15 mouse cellular contexts compared by ENCODE assay signal in genomic region chr10:75165825-75166481, GRCm38 (mm10). TPM values are rescaled to one million over a fixed set of nuclear protein-coding genes. Genes with fewer than 3 reads are reported as not detected.
DNase-seq lines count a peak whose midpoint lies in the region; ATAC-seq and TF ChIP-seq lines count a peak whose summit lies in the region.
"Had no signal": no experiment of that assay in that cellular context is flagged by ENCODE, and none has a peak within 500 bp of the region (broad histone marks: within the 10 kb centered on the region; RNA-seq: fewer than 3 reads in every experiment).

No protein-coding gene starts in this region.

- intact Hi-C loops in heart, adult 2 months (cut with DNase I): no loop called here

- DNase-seq in heart, adult 2 months: no peak
- DNase-seq in heart, adult 8-10 months (ENCODE audit: low spot score): no peak
- peak; percentile 55 for DNase-seq in embryonic facial prominence, embryonic 14.5 days (ENCODE audit: low spot score)
- peak; percentile 53 for DNase-seq in lung, postnatal 10 days
- no peak for DNase-seq in spleen, postnatal 14 days (ENCODE audit: low spot score in 2 of 2)
- no peak for DNase-seq in cerebellum, postnatal 4 days (ENCODE audit: low spot score in 2 of 2)
- DNase-seq in cerebellum, postnatal 36 days: no peak
- DNase-seq: cerebellum, adult 9-11 months; kidney, postnatal 14 days; right cerebral cortex, postnatal 25 days had no signal

- 0 out of 2 replicates have a peak, but pooled peaks have one; percentile 40 for TF ChIP-seq EP300 in heart, adult 2 months (IDR thresholded peaks at IDR 0.05; ENCODE audit: insufficient read depth, low read depth, low read length)
- no peak for TF ChIP-seq EP300 in ES-Bruce4 (IDR thresholded peaks at IDR 0.05; ENCODE audit: insufficient read depth, low read depth, low read length)

- H3K4me1 ChIP-seq in heart, adult 2 months (ENCODE audit: control insufficient read depth, insufficient read depth, low read length): peaks cover 10% of the 10 kb centered on the region
- H3K4me1 ChIP-seq in ES-Bruce4 (ENCODE audit: control insufficient read depth, insufficient read depth, low read length): peaks cover 2% of the 10 kb centered on the region
- H3K4me1 ChIP-seq in embryonic facial prominence, embryonic 14.5 days (ENCODE audit: control insufficient read depth, insufficient read depth, low read length): no peaks in the 10 kb centered on the region
- H3K4me1 ChIP-seq: liver, embryonic 15.5 days; midbrain, embryonic 15.5 days; neural tube, embryonic 15.5 days had no signal

- no peak overlapping the region for H3K4me3 ChIP-seq in heart, adult 2 months
- no peak overlapping the region for H3K4me3 ChIP-seq in ES-Bruce4 (ENCODE audit: low read depth, low read length)
- no peak overlapping the region for H3K4me3 ChIP-seq in embryonic facial prominence, embryonic 14.5 days (ENCODE audit: low read depth, low read length)
- H3K4me3 ChIP-seq: liver, embryonic 15.5 days; midbrain, embryonic 15.5 days; neural tube, embryonic 15.5 days had no signal

- no peak for TF ChIP-seq POLR2A in heart, adult 2 months (IDR thresholded peaks at IDR 0.05; ENCODE audit: insufficient read depth, low read depth, low read length)
- no peak for TF ChIP-seq POLR2A in ES-Bruce4 (IDR thresholded peaks at IDR 0.05; ENCODE audit: insufficient read depth, low read length)

- TF ChIP-seq CTCF in heart, adult 2 months (IDR thresholded peaks at IDR 0.05): peak; percentile 43
- TF ChIP-seq CTCF in ES-Bruce4 (IDR thresholded peaks at IDR 0.05; ENCODE audit: low read depth, low read length): no peak

- no peak overlapping the region for H3K4me2 ChIP-seq in embryonic facial prominence, embryonic 14.5 days (ENCODE audit: low read depth, low read length)
- H3K4me2 ChIP-seq: liver, embryonic 15.5 days; midbrain, embryonic 15.5 days; neural tube, embryonic 15.5 days had no signal

- H3K79me2 ChIP-seq in heart, adult 2 months (replicated peaks; ENCODE audit: control insufficient read depth, insufficient read depth, low read length): no peaks in the 10 kb centered on the region

- no peak overlapping the region for H3K9ac ChIP-seq in heart, adult 2 months (ENCODE audit: low read depth, low read length)
- H3K9ac ChIP-seq in ES-Bruce4 (ENCODE audit: low read depth, poor library complexity, severe bottlenecking): no peak overlapping the region
- no peak overlapping the region for H3K9ac ChIP-seq in embryonic facial prominence, embryonic 14.5 days (ENCODE audit: low read depth, low read length)
- H3K9ac ChIP-seq: liver, embryonic 15.5 days; midbrain, embryonic 15.5 days; neural tube, embryonic 15.5 days had no signal

- H3K36me3 ChIP-seq in heart, adult 2 months (ENCODE audit: control insufficient read depth, insufficient read depth, low read length): no peaks in the 10 kb centered on the region; the same call in 1 of the 2 replicates
- H3K36me3 ChIP-seq in ES-Bruce4 (ENCODE audit: control insufficient read depth, insufficient read depth, low read length, poor library complexity, severe bottlenecking): no peaks in the 10 kb centered on the region
- H3K36me3 ChIP-seq in embryonic facial prominence, embryonic 14.5 days (ENCODE audit: control insufficient read depth, insufficient read depth, low read length): peaks cover 51% of the 10 kb centered on the region

- ATAC-seq in embryonic facial prominence, embryonic 14.5 days (ENCODE audit: low read depth): peak; percentile 50
- ATAC-seq: CD4-positive, CD25-positive, alpha-beta regulatory T cell, adult 4 months; midbrain, embryonic 15.5 days had no signal

- 53% methylated on average over 10 of the region's 10 CpGs for WGBS in heart, adult 2 months
- 67% methylated on average over 10 of the region's 10 CpGs for WGBS in embryonic facial prominence, embryonic 14.5 days

- peak overlapping the region; percentile 15; the same call in 1 of the 2 replicates for H3K27ac ChIP-seq in heart, adult 2 months
- H3K27ac ChIP-seq in ES-Bruce4 (ENCODE audit: insufficient read depth, low read length): 0 out of 2 replicates have a peak overlapping the region, but pooled peaks have one; percentile 20
- no peak overlapping the region for H3K27ac ChIP-seq in embryonic facial prominence, embryonic 14.5 days (replicated peaks; ENCODE audit: low read depth, low read length)
- H3K27ac ChIP-seq: liver, embryonic 15.5 days; midbrain, embryonic 15.5 days; neural tube, embryonic 15.5 days had no signal

- H3K27me3 ChIP-seq in heart, adult 2 months (ENCODE audit: control insufficient read depth, insufficient read depth, low read length): no peaks in the 10 kb centered on the region
- no peaks in the 10 kb centered on the region for H3K27me3 ChIP-seq in ES-Bruce4 (ENCODE audit: control insufficient read depth, insufficient read depth, low read length, poor library complexity, severe bottlenecking)
- H3K27me3 ChIP-seq in embryonic facial prominence, embryonic 14.5 days (replicated peaks; ENCODE audit: control insufficient read depth, insufficient read depth, low read length): no peaks in the 10 kb centered on the region
- H3K27me3 ChIP-seq: liver, embryonic 15.5 days; midbrain, embryonic 15.5 days; neural tube, embryonic 15.5 days had no signal

- H3K9me3 ChIP-seq in ES-Bruce4 (replicated peaks; ENCODE audit: control insufficient read depth, insufficient read depth, low read length, poor library complexity, severe bottlenecking): no peaks in the 10 kb centered on the region; the same call in 1 of the 2 replicates
- no peaks in the 10 kb centered on the region for H3K9me3 ChIP-seq in embryonic facial prominence, embryonic 14.5 days (ENCODE audit: control insufficient read depth, low read length)
- H3K9me3 ChIP-seq: liver, embryonic 15.5 days; midbrain, embryonic 15.5 days; neural tube, embryonic 15.5 days had no signal

RNA-seq across cellular contexts. Expression of gene Specc1l, which starts 45.9 kb away (rescaled TPM):
- 10 to 100 TPM; 37.9 to 39.6 TPM for total RNA-seq in heart, adult 2 months (2021)
- polyA plus RNA-seq in heart, adult 2 months (2012; rRNA removed): 17.4 and 17.9 TPM in 2 replicates
- total RNA-seq in heart, adult 8-10 months (2022): 10 to 100 TPM; 41.2 to 50.7 (median 45.0) TPM
- polyA plus RNA-seq in ES-Bruce4 (2011; ENCODE audit: insufficient read depth, insufficient read length, low read depth, missing spikeins): 41.2 and 41.5 TPM in 2 replicates
- polyA plus RNA-seq in embryonic facial prominence, embryonic 14.5 days (2014; fragmentation: Nextera tagmentation; extraction: Ambion mirVana): 20.3 and 24.7 TPM in 2 replicates

Comparison
In these comparisons a context has a peak if more than half of its experiments do, and no peak if none do; other contexts are left out.
1. DNase-seq: peak in embryonic facial prominence, embryonic 14.5 days (single experiment) and lung, postnatal 10 days (single experiment); none in heart, adult 2 months (0 of 2), heart, adult 8-10 months (single experiment), spleen, postnatal 14 days (0 of 2), cerebellum, postnatal 4 days (0 of 2) and cerebellum, postnatal 36 days (0 of 2).